Mouse (Mus musculus) left cerebral cortex, postnatal 14 days (tissue): ENCODE measurements at regions not wholly inside any gene's neighbourhood (a gene's known extent, or its start where the extent isn't known, plus 50 kb on each side); places are given as distances from the start of the nearest gene placed in this dataset.
A peak's percentile ranks its signal among the peaks of the same experiment; 100 is the strongest.

ENCODE experiments used
- DNase-seq, 2 experiments: peaks; one replicate each; pipeline ENCODE4 v3.0.0; 2021 to 2022; ENCODE audit warnings: low spot score in 2 of 2, mixed read lengths in 1 of 2
- intact Hi-C: fragments of 180-260 bp; cut with DNase I; formaldehyde crosslinking; loops from one replicate; pipeline ENCODE4 v1.15.1; 2025

DNA sequence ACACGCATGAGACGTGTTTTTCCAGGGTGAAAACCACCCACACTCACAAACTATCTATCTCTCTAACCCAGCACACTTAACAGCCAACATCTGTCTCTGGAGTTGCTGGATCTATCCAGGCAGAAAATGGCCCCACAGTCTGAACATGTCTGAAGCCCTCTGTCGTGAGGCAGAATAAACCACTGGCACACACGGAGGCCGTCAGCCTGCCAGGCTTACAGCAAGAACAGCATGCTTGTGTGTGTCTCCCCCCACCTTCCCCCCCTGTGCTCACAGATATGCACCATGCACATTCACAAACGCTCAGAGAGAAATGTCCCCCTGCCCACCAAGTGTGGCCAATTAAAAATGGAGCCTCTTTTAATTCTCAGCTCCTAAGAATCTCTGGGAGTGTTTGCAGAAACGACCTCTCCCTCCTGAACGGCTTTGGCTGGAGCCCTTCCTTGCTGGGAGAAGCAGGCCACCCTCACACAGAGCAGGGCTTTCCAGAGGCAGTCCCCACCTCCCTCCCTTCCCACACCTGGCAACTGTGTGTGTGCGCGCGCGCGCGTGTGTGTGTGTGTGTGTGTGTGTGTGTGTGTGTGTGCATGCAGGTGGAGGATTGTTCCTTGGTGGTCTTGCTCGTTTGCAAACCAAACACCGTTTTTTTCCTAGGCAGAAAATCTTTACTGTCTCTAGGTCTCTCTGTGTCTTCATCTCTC, 88.7 kb downstream of the Edn3 start:
- DNase-seq, result no peak
- intact Hi-C loops, result no loop called here

DNA sequence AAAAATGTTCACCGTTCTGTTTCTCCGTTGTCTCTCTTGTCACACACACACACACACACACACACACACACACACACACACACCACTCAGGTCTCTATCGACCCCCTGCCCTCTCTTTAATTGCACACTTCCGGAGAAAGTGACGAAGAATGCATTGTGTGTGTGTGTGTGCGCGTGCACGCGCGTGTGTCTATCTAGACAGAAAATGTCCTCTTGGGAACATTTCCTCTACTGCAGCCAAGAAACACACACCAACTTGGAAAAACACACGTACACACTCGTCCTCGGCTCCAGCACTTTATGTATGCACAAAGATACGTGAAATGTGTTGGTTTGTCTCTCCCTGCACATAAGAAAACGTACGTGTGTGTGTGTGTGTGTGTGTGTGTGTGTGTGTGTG, 90.4 kb downstream of the Edn3 start:
- intact Hi-C loops, result no loop called here
- no peak for DNase-seq

DNA sequence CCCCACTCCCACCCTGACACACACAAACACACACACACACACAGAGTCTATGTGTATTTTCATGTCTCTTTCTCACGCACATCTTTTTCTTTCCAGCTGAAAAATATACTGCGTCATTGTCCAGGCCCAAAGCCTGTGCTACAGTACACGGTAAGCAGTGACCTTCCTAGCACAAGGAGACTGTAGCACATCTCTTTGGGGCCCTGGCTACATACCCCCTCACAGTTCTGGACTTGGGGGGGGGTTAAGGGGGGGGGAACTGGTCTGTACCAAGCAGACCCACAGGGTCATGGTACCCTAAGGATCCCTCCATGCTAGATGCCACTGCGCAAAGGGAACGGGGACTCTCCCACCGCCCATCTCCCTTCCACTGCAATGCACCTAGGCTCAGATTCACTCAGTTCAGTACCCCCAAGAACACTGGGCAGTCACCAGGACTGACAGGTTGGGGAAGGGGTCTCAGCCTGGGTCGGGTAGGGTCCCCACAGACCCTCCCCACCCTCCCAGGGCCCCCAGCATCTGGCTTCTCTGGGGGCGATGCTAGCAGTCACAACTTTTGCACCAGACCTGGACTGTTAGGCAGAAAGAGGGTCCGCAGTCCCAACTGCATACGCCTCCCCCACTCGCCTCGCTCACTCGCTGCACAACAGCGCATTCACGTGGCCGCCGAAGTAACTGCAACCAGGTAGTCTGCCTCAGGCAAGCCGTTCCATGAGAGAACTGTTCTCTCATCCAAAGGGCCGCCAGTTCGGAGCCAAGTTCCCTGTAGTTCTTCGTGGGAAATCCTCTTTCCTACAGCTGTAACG, 91.3 kb downstream of the Edn3 start:
- intact Hi-C loops, result no loop called here
- peak; percentile 83 to 85 for DNase-seq

DNA sequence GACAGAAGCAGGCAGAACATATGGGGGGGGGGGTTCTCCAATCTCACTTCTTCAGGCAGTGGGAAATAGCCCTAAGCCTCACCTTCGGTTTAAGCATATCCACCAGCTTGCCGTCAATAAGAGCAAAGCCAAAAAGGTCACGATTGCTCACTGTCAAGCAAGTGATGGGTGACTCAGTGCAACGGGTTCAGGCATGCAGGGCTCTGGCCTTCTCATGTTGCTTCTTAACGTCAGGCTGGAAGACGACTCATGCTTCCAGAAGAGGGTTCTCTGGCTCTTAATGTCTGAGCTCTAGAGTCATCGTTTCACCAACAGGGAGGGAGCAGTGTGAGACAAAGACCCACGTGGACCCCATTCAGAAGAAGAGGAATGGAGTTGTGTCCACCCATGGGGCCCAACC, 93.4 kb downstream of the Edn3 start:
- intact Hi-C loops, result loop anchor here (1.0 kb wide), 1 partner anchor 540 kb away; no protein-coding TSS in a partner anchor
- no peak for DNase-seq

DNA sequence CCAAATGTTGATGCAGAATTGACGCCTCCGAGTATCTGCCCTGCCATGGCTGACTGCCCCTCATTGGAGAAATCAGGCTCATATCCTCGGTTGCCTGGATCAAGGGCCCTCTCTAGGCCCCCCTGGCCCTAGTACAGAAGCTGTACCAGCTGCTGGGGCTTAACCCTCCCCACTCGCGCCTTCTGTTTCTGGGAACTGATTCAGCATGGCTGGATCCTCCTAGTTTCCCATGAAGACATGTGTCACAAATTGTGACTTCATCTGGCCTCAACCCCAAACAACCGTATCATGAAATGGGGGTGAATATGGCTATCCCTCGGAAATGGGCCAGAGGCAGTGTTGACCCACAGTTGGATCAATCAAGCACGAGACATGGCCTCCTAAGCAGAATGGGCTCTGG, 95.1 kb downstream of the Edn3 start:
- intact Hi-C loops, result loop anchor here (5.0 kb wide), 1 partner anchor 47 kb away; no protein-coding TSS in a partner anchor

DNA sequence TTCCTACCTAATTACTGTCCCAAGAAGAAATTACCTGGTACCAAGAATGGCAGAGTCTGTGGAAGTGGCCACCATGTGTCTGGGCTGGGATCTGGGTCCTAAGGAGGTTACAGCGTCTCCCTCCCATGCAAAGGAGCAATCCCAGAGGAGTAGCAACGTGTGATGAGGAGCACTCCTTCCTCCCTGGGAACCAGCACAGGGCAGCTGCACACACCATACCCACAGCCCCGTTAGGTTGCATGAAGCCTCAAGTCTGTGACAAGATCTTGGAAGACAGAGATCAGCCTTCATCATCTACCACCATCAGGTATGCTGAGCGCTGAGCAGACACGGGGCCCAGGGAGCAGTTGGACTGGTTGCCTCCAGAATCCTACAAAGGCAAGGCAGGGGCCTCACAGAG, 95.7 kb downstream of the Edn3 start:
- no peak for DNase-seq
- intact Hi-C loops, result loop anchor here (5.0 kb wide), 1 partner anchor 46 kb away; no protein-coding TSS in a partner anchor

More for the DNA sequence above, 95.1 kb downstream of the Edn3 start:
- DNase-seq, result no peak

DNA sequence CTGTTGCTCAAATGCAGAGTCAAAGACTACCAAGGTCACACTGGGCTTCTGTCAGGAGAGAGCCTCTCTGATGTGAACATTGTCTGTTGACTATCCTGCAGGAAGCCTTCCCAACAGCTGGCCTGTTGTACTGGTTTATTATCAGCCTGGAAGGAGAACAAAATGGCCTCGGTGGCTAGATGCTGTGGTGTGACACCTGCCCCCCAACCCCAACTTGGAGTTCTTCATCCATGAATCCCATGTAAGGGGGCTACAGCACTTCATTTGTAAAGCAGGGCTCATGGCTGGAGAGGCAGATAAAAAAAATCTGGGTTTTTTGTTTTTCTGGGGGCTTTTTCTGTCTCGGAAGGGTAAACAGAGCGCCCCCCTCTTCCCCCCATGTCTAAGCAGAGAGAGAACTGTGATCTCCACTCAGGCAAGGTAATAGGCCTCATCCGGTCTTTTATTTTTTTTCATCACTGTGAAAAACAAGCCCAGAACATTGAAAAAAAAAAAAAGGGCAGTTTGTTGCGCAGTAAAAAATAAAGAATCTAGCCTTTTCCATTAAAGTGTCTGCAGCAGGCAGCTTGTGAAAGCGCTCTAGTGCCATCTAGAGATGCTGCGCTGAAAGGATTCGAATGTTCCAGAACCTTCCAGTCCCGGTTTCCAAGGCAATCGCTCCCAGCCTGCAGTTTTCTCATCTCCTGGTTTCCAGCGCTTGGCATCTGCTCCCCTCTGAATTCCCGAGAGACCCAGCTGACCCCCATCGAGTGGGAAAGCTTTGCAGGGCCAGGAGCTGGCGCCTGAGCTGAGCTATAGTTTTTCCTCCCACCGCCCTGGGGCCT, 97.8 kb downstream of the Edn3 start:
- intact Hi-C loops, result loop anchor here (2.0 to 5.0 kb wide), 3 partner anchors 44 to 545 kb away; no protein-coding TSS in a partner anchor
- DNase-seq, result peak; percentile 88 to 94

DNA sequence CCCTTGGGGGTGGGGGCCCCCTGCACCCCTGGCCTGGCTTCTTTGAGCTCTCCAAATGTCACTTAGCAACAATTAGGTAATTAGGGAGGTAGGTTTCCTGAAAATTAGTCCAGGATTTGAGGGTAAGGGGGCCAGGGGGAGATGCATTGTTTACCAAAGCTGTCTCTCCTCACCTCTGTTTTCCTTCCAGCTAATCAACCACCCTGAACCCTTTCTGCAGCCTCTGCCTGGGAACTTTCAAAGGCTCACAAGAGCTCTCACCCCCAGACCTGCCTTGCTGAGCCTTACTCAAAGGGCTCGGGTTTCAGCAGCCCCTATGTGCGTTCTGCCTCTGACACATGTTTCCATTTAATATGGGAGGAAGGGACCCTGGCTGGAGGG, 98.4 kb downstream of the Edn3 start:
- no peak for DNase-seq
- intact Hi-C loops, result loop anchor here (2.0 to 5.0 kb wide), 3 partner anchors 43 to 546 kb away; no protein-coding TSS in a partner anchor

DNA sequence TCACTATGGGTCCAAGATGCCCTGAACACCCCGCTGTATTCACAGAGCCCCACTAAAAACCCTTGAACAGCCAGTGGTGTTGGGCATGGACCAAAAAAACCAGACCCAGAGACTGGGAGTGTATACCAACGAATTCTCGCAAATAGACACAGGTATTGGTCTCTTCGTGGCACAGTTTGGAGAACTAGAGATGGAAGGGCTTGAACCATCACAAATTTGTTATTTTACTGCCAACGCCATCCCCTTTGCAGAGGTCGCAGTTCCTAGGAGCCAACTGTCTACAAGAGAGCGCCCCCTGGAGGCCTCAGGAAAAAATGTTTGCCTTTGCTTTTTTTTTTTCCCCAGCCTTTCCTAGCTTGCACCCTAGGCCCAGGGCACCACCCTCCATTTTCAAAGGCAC, 99.1 kb downstream of the Edn3 start:
- no peak for DNase-seq
- intact Hi-C loops, result loop anchor here (2.0 to 5.0 kb wide), 3 partner anchors 43 to 547 kb away; no protein-coding TSS in a partner anchor

DNA sequence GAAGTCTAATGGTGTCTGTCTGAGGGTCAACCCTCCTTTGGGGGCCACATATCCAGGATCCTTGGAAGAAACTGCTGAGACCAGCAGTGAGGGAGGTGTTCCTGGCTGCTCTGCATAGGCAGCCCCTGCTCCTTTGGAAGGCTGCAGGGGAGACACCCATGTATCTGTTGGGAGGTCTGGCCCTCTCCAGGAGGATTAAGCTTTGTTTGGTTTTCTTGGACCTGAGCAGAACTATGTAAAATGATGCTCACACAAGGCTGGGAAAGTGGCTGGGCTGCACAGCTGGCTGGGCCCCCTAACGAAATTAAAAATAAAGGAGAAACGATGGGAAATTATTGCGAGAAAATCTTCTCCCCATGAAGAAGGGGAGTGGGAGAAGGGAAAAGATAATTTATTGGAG, 104.2 kb downstream of the Edn3 start:
- no peak for DNase-seq
- intact Hi-C loops, result no loop called here

DNA sequence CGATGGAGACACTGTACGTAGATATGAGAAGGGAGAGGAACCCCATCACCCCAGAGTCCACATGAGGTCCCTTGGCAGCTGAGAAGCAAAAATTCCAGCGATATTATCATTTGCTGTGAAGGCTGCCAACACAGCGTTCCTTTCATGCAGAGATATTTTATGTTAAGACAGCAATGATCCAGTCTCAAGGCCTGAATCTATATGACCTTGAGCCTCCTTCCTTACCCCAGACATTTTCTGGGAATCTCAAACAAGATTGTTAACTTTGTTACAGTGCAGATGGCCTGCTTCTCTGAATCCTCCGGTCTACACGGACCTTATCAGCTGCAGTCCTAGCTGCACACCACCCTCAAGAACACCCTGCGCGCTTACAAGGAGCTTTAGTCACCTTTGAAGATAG, 106.1 kb downstream of the Edn3 start:
- intact Hi-C loops, result no loop called here
- no peak for DNase-seq

DNA sequence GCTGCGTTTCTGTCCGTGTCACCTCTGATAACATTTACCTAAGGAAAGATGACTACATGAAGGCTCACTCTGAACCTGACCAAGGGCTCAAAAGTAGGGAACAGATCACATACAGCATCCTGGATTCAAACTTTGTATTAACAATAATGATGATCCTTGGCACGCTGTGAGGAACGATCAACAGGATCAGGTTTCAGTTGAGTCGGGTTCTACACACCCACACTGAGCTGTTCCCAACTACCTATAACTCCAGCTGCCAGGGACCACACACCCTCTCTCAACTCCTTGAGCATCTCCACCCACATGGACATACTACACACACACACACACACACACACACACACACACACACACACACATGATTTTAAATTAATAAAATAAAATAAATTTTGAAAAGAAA, 107.0 kb downstream of the Edn3 start:
- intact Hi-C loops, result no loop called here
- DNase-seq, result no peak

DNA sequence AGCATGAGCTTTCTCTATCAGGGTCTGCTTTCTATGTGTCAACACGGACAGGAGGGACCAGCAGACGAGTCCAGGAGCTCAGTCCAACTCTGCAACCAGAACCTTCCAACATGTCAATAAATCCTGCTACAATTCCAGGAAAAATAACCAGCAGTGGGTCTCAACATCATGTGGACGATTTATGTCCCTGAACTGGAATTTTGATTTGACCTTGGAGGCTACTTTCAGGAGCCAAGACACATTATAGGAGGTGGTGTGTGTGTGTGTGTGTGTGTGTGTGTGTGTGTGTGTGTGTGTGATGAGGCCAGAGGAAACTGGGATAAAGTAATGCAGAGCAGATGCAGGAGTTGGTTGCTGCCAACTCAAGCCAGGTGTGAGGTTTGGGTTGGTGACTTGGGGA, 107.8 kb downstream of the Edn3 start:
- intact Hi-C loops, result no loop called here
- no peak for DNase-seq

DNA sequence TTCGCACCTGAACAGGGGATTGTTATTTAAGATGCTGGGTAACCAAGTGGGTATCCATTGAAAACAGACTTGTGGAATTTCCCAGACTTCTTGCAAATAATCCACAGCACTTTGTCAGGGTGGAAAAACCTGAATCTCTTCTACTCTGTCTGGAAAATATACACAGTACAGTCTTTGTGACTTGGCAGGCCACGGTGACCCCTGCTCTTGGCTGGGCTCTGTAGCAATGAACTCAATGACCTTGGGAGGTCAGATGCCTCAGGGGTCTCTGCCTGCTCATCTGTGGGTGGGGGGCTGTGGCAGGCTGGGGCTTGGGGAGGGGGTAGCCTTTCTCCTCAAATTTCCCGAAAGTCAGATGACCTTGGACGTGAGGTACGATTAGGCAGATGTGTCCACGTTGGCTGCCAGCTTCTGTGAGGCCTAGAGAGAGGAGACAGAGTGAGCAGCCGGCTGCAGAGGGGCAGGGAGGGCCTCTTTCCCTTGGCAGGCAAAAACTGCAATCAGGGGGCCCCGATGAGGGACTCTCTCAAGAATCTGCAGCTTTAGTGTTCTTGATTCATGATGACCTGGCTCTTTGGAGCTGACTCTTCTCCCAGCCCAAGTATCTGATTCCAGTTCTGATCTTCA, 108.4 kb downstream of the Edn3 start:
- DNase-seq, result no peak
- intact Hi-C loops, result no loop called here

DNA sequence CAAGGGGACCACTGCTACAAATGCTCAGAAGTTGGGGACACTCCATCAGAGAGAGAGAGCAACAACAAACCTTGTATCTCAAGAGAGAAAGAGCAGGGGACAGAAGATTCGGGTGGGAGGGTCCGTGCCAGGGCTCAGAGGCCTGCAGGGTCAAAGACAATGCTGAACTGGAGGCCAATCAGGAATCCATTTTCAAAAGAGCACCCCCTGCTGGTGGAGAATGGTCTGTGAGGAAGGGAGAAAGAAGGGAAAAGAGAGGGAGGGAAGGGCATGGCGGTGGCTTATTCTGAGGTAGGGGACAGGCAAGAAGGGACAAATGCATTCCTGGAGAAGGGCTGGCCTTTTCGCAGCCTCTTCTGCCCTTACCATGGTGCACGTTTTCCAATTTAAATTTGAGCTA, 109.9 kb downstream of the Edn3 start:
- intact Hi-C loops, result no loop called here
- peak in 1 of 2 experiments; percentile 11 for DNase-seq

DNA sequence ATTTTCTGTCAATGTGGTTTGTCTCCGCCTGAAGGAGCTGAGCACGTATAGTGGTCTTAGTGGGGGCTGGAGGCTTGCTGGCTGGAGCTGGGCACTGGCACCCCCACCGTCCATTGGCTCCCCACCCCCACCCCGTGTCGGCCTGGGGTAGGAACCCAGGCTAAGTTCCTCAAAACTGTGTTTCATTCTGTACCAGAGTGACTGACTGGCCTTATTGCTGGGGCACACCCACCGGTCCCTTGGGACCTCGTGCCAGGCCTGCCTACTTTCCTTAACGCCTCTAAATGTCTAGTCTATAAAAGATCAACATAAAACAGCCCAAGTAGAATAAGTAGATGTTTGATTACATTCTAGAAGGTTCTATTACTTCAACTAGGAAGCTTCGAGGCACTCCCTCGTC, 110.8 kb downstream of the Edn3 start:
- no peak for DNase-seq
- intact Hi-C loops, result no loop called here

DNA sequence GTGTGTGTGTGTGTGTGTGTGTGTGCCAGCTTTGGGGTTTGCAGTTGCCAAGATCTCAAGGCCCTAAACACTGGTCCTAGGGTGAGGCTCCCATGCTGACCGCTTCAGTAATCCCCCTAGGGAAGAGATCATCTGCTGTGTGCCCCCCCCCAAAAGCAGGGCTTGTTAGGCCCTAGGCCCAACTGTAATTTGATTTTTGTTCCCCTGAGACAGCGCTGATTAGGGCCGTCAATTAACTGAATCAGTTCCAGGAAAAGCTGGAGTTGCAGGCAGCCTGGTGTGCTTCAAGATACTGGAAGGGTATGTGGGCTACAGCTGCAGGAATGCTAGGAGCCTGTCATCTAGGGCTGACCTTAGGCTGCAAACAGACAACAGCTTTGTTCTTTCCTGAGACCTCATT, 111.4 kb downstream of the Edn3 start:
- intact Hi-C loops, result no loop called here
- no peak for DNase-seq

DNA sequence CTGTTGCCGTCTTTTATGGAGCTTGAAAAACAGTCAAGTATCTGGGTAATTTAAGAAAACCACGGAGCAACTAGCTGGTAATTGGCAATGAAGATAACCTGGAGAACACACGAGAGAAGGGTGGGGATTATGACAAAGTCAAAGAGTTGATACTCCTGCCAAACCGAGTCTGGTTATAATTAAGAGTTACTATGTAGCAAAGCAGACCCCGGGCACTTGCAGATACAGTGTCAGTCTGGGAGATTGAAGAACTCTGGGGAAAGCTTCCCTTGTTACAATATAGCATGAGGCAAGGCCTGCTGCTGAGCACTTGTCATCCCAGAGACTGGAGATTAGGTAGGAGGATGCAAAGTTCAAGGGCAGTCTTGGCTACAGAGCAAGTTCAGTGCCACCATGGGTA, 116.5 kb downstream of the Edn3 start:
- DNase-seq, result no peak
- intact Hi-C loops, result no loop called here

DNA sequence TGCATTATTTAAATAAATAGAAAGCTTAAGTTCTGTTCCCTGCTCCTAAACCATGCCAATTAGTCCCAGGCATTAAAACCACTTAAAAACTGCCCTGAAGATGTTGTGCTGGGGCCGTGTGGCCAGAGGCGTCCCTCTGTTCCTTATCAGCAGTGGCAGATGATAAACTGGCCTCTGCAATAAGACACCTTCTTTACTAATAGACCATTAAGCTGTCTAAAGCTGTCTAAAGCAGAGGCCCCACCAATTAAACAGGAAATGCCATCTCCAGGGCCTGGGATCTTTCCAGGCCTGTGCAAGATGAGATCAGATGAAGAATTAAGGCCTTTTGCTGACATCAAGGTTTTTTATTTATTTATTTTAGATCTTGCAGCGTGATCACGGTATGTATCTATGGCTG, 118.6 kb downstream of the Edn3 start:
- DNase-seq, result no peak
- intact Hi-C loops, result no loop called here

DNA sequence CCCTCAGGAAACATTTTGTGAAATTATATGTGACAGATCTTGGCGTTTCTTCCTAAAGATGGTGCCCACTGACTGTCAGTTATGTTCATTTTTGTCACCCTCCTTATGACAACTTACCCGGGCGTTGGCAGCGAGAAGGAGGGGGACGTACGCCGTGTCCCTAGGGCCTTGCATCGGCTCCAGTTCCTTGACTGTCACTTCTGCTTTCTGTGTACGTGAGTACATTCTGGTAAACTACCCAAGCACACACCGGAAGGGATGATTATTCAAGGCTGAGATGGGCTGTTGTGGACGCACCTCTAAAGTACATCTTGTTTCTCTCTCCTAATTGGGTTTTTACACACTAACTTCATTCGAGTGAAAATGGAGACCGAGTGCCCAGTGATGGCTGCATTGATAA, 120.2 kb downstream of the Edn3 start:
- intact Hi-C loops, result no loop called here
- no peak for DNase-seq
